Mouse (Mus musculus): ENCODE results near the gene Cdc14b.

- TF ChIP-seq CTCF (IDR thresholded peaks at IDR 0.05; ENCODE audit: low read depth, low read length) = no peak
- no peak for TF ChIP-seq POLR2A (IDR thresholded peaks at IDR 0.05; ENCODE audit: extremely low read depth, insufficient read depth, low read length)
Observed at GRCm38 (mm10) chr13:64240626-64241025, 34.5 kb downstream of the Cdc14b start.

Measured in liver, adult 2 months (tissue).